Mouse (Mus musculus) thymus, adult 2 months (tissue): Measurements from ENCODE around the gene E130218I03Rik.

Source experiments
- CTCF ChIP-seq: fragments of 200-500 bp; IDR thresholded peaks from 2 replicates; pipeline ENCODE4 v1.5.1; 2012; ENCODE audit warnings: mild to moderate bottlenecking, control low read depth, low read length, moderate library complexity, borderline replicate concordance; ENCODE audit not compliant: control insufficient read depth, poor library complexity, insufficient read depth; ENCODE audit errors: extremely low read depth
- POLR2A ChIP-seq: fragments of 200-500 bp; IDR thresholded peaks from 2 replicates; pipeline ENCODE4 v1.6.1; 2012; ENCODE audit warnings: mild to moderate bottlenecking, low read length, control low read depth, moderate library complexity; ENCODE audit not compliant: control insufficient read depth, poor library complexity, insufficient read depth; ENCODE audit errors: extremely low read depth

- no peak for TF ChIP-seq CTCF
- TF ChIP-seq POLR2A: no peak
Measured at GRCm38 (mm10) chr4:134206488-134207053, 36.9 kb upstream of the E130218I03Rik start.
